Mouse (Mus musculus): ENCODE measurements around the gene Zmynd8.

GRCm38 (mm10) chr2:165874461-165875339, 24.1 kb downstream of the Zmynd8 start:
- TF ChIP-seq CTCF (IDR thresholded peaks at IDR 0.05; ENCODE audit: borderline replicate concordance, insufficient read depth, low read length), result no peak
- TF ChIP-seq POLR2A (IDR thresholded peaks at IDR 0.05; ENCODE audit: low read depth, low read length), result 0 out of 2 replicates have a peak, but pooled peaks have one; percentile 27

All from embryonic fibroblast, embryonic 13.5 days (primary cell).